Mouse (Mus musculus): ENCODE measurements around the gene Ap2b1. TPM values are rescaled to one million over a fixed set of nuclear protein-coding genes. Genes with fewer than 3 reads are reported as not detected.

Ap2b1 gene
- polyA plus RNA-seq, 1 experiment from 2014 or later: 173 TPM

- no peaks in the 10 kb centered on the region for H3K9me3 ChIP-seq (ENCODE audit: control insufficient read depth, low read length)
- H3K4me1 ChIP-seq (ENCODE audit: control insufficient read depth, insufficient read depth, low read length): peaks cover 4% of the 10 kb centered on the region
- no peak overlapping the region for H3K9ac ChIP-seq (replicated peaks; ENCODE audit: low read length)
- peaks cover 27% of the 10 kb centered on the region for H3K27me3 ChIP-seq (ENCODE audit: control insufficient read depth, insufficient read depth, low read length)
- ATAC-seq (ENCODE audit: low FRiP score, low TSS enrichment): no peak
- no peak overlapping the region for H3K27ac ChIP-seq (replicated peaks; ENCODE audit: low read depth, low read length)
- no peak overlapping the region for H3K4me2 ChIP-seq (ENCODE audit: low read length)
- 84% methylated on average over 7 of the region's 7 CpGs for WGBS
- H3K4me3 ChIP-seq (replicated peaks; ENCODE audit: low read depth, low read length): no peak overlapping the region
- no peak for DNase-seq
- no peaks in the 10 kb centered on the region for H3K36me3 ChIP-seq (ENCODE audit: control insufficient read depth, insufficient read depth, low read length)
These were observed 118.9 kb downstream of the Ap2b1 start for GRCm38 (mm10) chr11:83417708-83418107.

DNA sequence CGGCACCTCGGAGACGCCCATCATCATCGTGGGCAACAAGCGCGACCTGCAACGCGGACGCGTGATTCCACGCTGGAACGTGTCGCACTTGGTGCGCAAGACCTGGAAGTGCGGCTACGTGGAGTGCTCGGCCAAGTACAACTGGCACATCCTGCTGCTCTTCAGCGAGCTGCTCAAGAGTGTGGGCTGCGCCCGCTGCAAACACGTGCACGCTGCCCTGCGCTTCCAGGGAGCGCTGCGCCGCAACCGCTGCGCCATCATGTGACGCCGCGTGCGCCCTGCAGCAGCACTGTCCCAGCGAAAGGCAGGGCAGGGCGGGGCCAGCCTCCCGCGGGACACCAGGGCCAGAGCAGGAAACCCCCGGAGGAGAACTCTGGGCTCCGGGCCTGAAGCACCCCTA, 119.7 kb downstream of the Ap2b1 start:
- H3K9ac ChIP-seq (replicated peaks; ENCODE audit: low read length): no peak overlapping the region
- H3K27ac ChIP-seq (replicated peaks; ENCODE audit: low read depth, low read length): no peak overlapping the region
- WGBS: 6% methylated on average over 38 of the region's 38 CpGs
- no peaks in the 10 kb centered on the region for H3K9me3 ChIP-seq (ENCODE audit: control insufficient read depth, low read length)
- peak overlapping the region; percentile 9; the same call in 1 of the 2 replicates for H3K4me3 ChIP-seq (replicated peaks; ENCODE audit: low read depth, low read length)
- H3K36me3 ChIP-seq (ENCODE audit: control insufficient read depth, insufficient read depth, low read length): no peaks in the 10 kb centered on the region
- H3K4me2 ChIP-seq (ENCODE audit: low read length): peak overlapping the region; percentile 45
- DNase-seq (peak; percentile 77), ATAC-seq (ENCODE audit: low FRiP score, low TSS enrichment) (no peak; the same call in 1 of the 2 replicates)
- peaks cover 27% of the 10 kb centered on the region for H3K27me3 ChIP-seq (ENCODE audit: control insufficient read depth, insufficient read depth, low read length)
- peaks cover 4% of the 10 kb centered on the region for H3K4me1 ChIP-seq (ENCODE audit: control insufficient read depth, insufficient read depth, low read length)

DNA sequence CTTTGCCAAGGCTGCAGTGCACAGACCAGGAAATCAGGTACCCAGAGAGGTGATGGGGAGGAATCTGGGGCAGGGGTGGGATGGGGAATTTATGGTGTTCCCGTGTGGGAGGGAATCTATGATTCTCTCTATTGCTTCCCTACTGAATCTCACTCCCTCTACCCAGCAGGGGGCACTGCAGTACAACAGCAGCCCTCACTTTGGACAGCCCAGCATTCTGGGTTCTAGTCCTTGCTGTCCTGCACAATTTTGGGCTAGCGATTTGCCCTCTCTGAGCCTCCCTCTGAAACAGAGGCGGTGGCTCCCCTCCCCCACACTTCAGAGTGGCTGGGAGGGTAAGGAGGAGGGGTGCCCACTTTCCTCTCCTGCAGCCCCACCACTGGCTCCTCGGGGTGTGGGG, 121.5 kb downstream of the Ap2b1 start:
- 38% methylated on average over 4 of the region's 4 CpGs for WGBS
- Histone ChIP-seq H3K27ac (replicated peaks; ENCODE audit: low read depth, low read length) (no peak overlapping the region), H3K27me3 (ENCODE audit: control insufficient read depth, insufficient read depth, low read length) (peaks cover 27% of the 10 kb centered on the region), H3K9me3 (ENCODE audit: control insufficient read depth, low read length) (no peaks in the 10 kb centered on the region), H3K9ac (replicated peaks; ENCODE audit: low read length) (no peak overlapping the region), H3K4me3 (replicated peaks; ENCODE audit: low read depth, low read length) (no peak overlapping the region), H3K4me1 (ENCODE audit: control insufficient read depth, insufficient read depth, low read length) (peaks cover 4% of the 10 kb centered on the region), H3K36me3 (ENCODE audit: control insufficient read depth, insufficient read depth, low read length) (no peaks in the 10 kb centered on the region), H3K4me2 (ENCODE audit: low read length) (no peak overlapping the region)
- DNase-seq (peak; percentile 48), ATAC-seq (ENCODE audit: low FRiP score, low TSS enrichment) (no peak)

GRCm38 (mm10) chr11:83421305-83421704, 122.5 kb downstream of the Ap2b1 start:
- H3K4me2 ChIP-seq (ENCODE audit: low read length): no peak overlapping the region
- no peak overlapping the region for H3K27ac ChIP-seq (replicated peaks; ENCODE audit: low read depth, low read length)
- H3K4me3 ChIP-seq (replicated peaks; ENCODE audit: low read depth, low read length): no peak overlapping the region
- H3K36me3 ChIP-seq (ENCODE audit: control insufficient read depth, insufficient read depth, low read length): no peaks in the 10 kb centered on the region
- no peak overlapping the region for H3K9ac ChIP-seq (replicated peaks; ENCODE audit: low read length)
- DNase-seq: peak; percentile 70
- no peak for ATAC-seq (ENCODE audit: low FRiP score, low TSS enrichment)
- peaks cover 4% of the 10 kb centered on the region for H3K4me1 ChIP-seq (ENCODE audit: control insufficient read depth, insufficient read depth, low read length)
- H3K27me3 ChIP-seq (ENCODE audit: control insufficient read depth, insufficient read depth, low read length): peaks cover 27% of the 10 kb centered on the region
- 5% methylated on average over 9 of the region's 9 CpGs for WGBS
- H3K9me3 ChIP-seq (ENCODE audit: control insufficient read depth, low read length): no peaks in the 10 kb centered on the region

GRCm38 (mm10) chr11:83424681-83425080, 125.9 kb downstream of the Ap2b1 start:
- Histone ChIP-seq H3K36me3 (ENCODE audit: control insufficient read depth, insufficient read depth, low read length) (no peaks in the 10 kb centered on the region), H3K27me3 (ENCODE audit: control insufficient read depth, insufficient read depth, low read length) (peaks cover 18% of the 10 kb centered on the region), H3K9me3 (ENCODE audit: control insufficient read depth, low read length) (no peaks in the 10 kb centered on the region), H3K4me1 (ENCODE audit: control insufficient read depth, insufficient read depth, low read length) (no peaks in the 10 kb centered on the region), H3K9ac (replicated peaks; ENCODE audit: low read length) (no peak overlapping the region), H3K4me2 (ENCODE audit: low read length) (no peak overlapping the region), H3K27ac (replicated peaks; ENCODE audit: low read depth, low read length) (no peak overlapping the region), H3K4me3 (replicated peaks; ENCODE audit: low read depth, low read length) (no peak overlapping the region)
- ATAC-seq (ENCODE audit: low FRiP score, low TSS enrichment) (peak; percentile 53; the same call in 1 of the 2 replicates), DNase-seq (peak; percentile 89)
- 8% methylated on average over 8 of the region's 8 CpGs for WGBS

DNA sequence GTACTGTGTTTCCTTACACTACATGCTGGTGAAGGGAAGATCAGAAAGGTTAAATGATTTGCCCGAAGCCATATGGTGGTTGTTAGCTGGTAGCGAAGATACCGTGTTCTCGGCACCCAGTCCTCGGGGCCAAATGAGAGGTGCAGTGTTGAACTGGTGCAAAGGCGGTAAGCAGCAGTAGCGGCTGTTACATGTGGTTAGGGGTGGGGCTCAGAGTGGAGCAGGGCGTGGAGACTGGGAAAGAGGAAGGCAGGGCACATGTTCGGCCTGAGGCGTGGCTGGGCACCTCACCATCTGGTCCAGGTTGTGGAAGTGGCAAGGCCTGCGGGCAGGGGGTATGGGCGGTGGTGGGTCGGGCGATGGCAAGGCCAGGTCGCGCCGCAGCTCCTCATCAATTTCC, 128.1 kb downstream of the Ap2b1 start:
- H3K4me2 ChIP-seq (ENCODE audit: low read length): no peak overlapping the region
- H3K4me3 ChIP-seq (replicated peaks; ENCODE audit: low read depth, low read length): no peak overlapping the region
- no peaks in the 10 kb centered on the region for H3K4me1 ChIP-seq (ENCODE audit: control insufficient read depth, insufficient read depth, low read length)
- peaks cover 9% of the 10 kb centered on the region; the same call in 1 of the 2 replicates for H3K27me3 ChIP-seq (ENCODE audit: control insufficient read depth, insufficient read depth, low read length)
- DNase-seq (no peak), ATAC-seq (ENCODE audit: low FRiP score, low TSS enrichment) (no peak)
- no peak overlapping the region for H3K9ac ChIP-seq (replicated peaks; ENCODE audit: low read length)
- no peaks in the 10 kb centered on the region for H3K9me3 ChIP-seq (ENCODE audit: control insufficient read depth, low read length)
- WGBS: 55% methylated on average over 17 of the region's 17 CpGs
- H3K36me3 ChIP-seq (ENCODE audit: control insufficient read depth, insufficient read depth, low read length): no peaks in the 10 kb centered on the region
- H3K27ac ChIP-seq (replicated peaks; ENCODE audit: low read depth, low read length): no peak overlapping the region

- Histone ChIP-seq H3K9ac (replicated peaks; ENCODE audit: low read length) (no peak within 1 kb of the TSS), H3K9me3 (ENCODE audit: control insufficient read depth, low read length) (no peaks in the 10 kb centered on the region), H3K27me3 (ENCODE audit: control insufficient read depth, insufficient read depth, low read length) (peaks cover 7% of the 10 kb centered on the region; the same call in 1 of the 2 replicates), H3K4me2 (ENCODE audit: low read length) (no peak within 1 kb of the TSS), H3K36me3 (ENCODE audit: control insufficient read depth, insufficient read depth, low read length) (no peaks in the 10 kb centered on the region), H3K4me1 (ENCODE audit: control insufficient read depth, insufficient read depth, low read length) (no peaks in the 10 kb centered on the region), H3K4me3 (replicated peaks; ENCODE audit: low read depth, low read length) (no peak within 1 kb of the TSS), H3K27ac (replicated peaks; ENCODE audit: low read depth, low read length) (no peak within 1 kb of the TSS)
- WGBS: 54% methylated on average over 5 of the region's 5 CpGs
- ATAC-seq (ENCODE audit: low FRiP score, low TSS enrichment) (no peak), DNase-seq (no peak)
These were observed 130.5 kb downstream of the Ap2b1 start, which contains the start of gene Gas2l2 for GRCm38 (mm10) chr11:83429355-83429754. Gene Gas2l2 (minus strand): TSS chr11:83429455.

GRCm38 (mm10) chr11:83432533-83432932, 133.7 kb downstream of the Ap2b1 start:
- 79% methylated on average over 2 of the region's 2 CpGs for WGBS
- ATAC-seq (ENCODE audit: low FRiP score, low TSS enrichment) (no peak), DNase-seq (no peak)
- no peaks in the 10 kb centered on the region for H3K4me1 ChIP-seq (ENCODE audit: control insufficient read depth, insufficient read depth, low read length)
- no peak overlapping the region for H3K27ac ChIP-seq (replicated peaks; ENCODE audit: low read depth, low read length)
- no peak overlapping the region for H3K4me3 ChIP-seq (replicated peaks; ENCODE audit: low read depth, low read length)
- no peaks in the 10 kb centered on the region for H3K9me3 ChIP-seq (ENCODE audit: control insufficient read depth, low read length)
- no peak overlapping the region for H3K9ac ChIP-seq (replicated peaks; ENCODE audit: low read length)
- no peak overlapping the region for H3K4me2 ChIP-seq (ENCODE audit: low read length)
- no peaks in the 10 kb centered on the region for H3K36me3 ChIP-seq (ENCODE audit: control insufficient read depth, insufficient read depth, low read length)
- H3K27me3 ChIP-seq (ENCODE audit: control insufficient read depth, insufficient read depth, low read length): no peaks in the 10 kb centered on the region

DNA sequence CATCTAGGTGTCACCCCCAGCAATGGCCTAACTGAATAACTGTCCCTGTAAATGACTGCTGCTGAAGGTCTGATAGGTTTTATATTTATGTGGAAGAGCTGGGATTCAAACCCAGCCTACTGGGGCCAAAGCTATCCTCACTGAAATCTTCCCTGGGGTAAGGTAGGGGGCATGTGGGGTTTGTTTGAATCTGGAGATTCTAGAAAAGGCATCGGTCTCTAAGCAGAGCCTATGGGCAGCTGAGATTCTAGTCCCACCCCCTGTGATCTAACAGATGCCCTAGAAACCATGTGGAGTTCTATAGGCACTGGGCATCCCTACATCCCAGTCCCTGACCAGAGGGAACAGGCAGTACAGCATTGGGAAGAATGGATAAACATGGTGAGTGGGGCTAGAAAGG, 138.6 kb downstream of the Ap2b1 start, which contains the start of gene 1700020L24Rik:
1700020L24Rik (plus strand) TSS at position 301 of the 400 bp plus-strand sequence.
- no peaks in the 10 kb centered on the region for H3K4me1 ChIP-seq (ENCODE audit: control insufficient read depth, insufficient read depth, low read length)
- H3K9me3 ChIP-seq (ENCODE audit: control insufficient read depth, low read length): no peaks in the 10 kb centered on the region
- peaks cover 16% of the 10 kb centered on the region for H3K27me3 ChIP-seq (ENCODE audit: control insufficient read depth, insufficient read depth, low read length)
- no peak for ATAC-seq (ENCODE audit: low FRiP score, low TSS enrichment)
- no peak within 1 kb of the TSS for H3K27ac ChIP-seq (replicated peaks; ENCODE audit: low read depth, low read length)
- no peaks in the 10 kb centered on the region for H3K36me3 ChIP-seq (ENCODE audit: control insufficient read depth, insufficient read depth, low read length)
- WGBS: 83% methylated on average over 1 of the region's 1 CpGs
- H3K4me3 ChIP-seq (replicated peaks; ENCODE audit: low read depth, low read length): no peak within 1 kb of the TSS
- no peak within 1 kb of the TSS for H3K9ac ChIP-seq (replicated peaks; ENCODE audit: low read length)
- no peak for DNase-seq
- no peak within 1 kb of the TSS for H3K4me2 ChIP-seq (ENCODE audit: low read length)
